Mouse (Mus musculus): ENCODE measurements at regions not wholly inside any gene's neighbourhood (a gene's known extent, or its start where the extent isn't known, plus 50 kb on each side); places are given as distances from the start of the nearest gene placed in this dataset.

GRCm38 (mm10) chr16:39390626-39391025 is 498.2 kb downstream of the Igsf11 start:
- Histone ChIP-seq H3K4me2 (ENCODE audit: low read depth) (no peak overlapping the region), H3K9me3 (ENCODE audit: low read length) (no peaks in the 10 kb centered on the region), H3K27ac (ENCODE audit: low read depth, low read length) (no peak overlapping the region), H3K4me1 (ENCODE audit: insufficient read depth) (no peaks in the 10 kb centered on the region), H3K4me3 (ENCODE audit: low read depth, low read length) (no peak overlapping the region), H3K36me3 (ENCODE audit: insufficient read depth) (no peaks in the 10 kb centered on the region), H3K9ac (no peak overlapping the region), H3K27me3 (ENCODE audit: insufficient read depth, low read length) (no peaks in the 10 kb centered on the region)
- DNase-seq = no peak
- no peak for TF ChIP-seq CTCF (IDR thresholded peaks at IDR 0.05; ENCODE audit: low read depth)
- WGBS = 53% methylated on average over 3 of the region's 3 CpGs
- no peak for ATAC-seq

GRCm38 (mm10) chr16:39402101-39402749 is 509.8 kb downstream of the Igsf11 start:
- Histone ChIP-seq H3K4me1 (ENCODE audit: insufficient read depth) (no peaks in the 10 kb centered on the region), H3K27ac (ENCODE audit: low read depth, low read length) (no peak overlapping the region), H3K4me3 (ENCODE audit: low read depth, low read length) (no peak overlapping the region), H3K9ac (no peak overlapping the region), H3K9me3 (ENCODE audit: low read length) (no peaks in the 10 kb centered on the region), H3K27me3 (ENCODE audit: insufficient read depth, low read length) (no peaks in the 10 kb centered on the region), H3K36me3 (ENCODE audit: insufficient read depth) (no peaks in the 10 kb centered on the region), H3K4me2 (ENCODE audit: low read depth) (no peak overlapping the region)
- 25% methylated on average over 4 of the region's 4 CpGs for WGBS
- DNase-seq (peak; percentile 51), ATAC-seq (peak; percentile 93)
- TF ChIP-seq CTCF (IDR thresholded peaks at IDR 0.05; ENCODE audit: low read depth) = no peak

- ATAC-seq (no peak), DNase-seq (no peak)
- no peaks in the 10 kb centered on the region for H3K36me3 ChIP-seq (ENCODE audit: insufficient read depth)
- WGBS = 96% methylated on average over 1 of the region's 1 CpGs
- no peaks in the 10 kb centered on the region for H3K4me1 ChIP-seq (ENCODE audit: insufficient read depth)
- no peaks in the 10 kb centered on the region for H3K9me3 ChIP-seq (ENCODE audit: low read length)
- no peak overlapping the region for H3K9ac ChIP-seq
- no peak overlapping the region for H3K27ac ChIP-seq (ENCODE audit: low read depth, low read length)
- H3K27me3 ChIP-seq (ENCODE audit: insufficient read depth, low read length) = no peaks in the 10 kb centered on the region
- H3K4me3 ChIP-seq (ENCODE audit: low read depth, low read length) = no peak overlapping the region
- H3K4me2 ChIP-seq (ENCODE audit: low read depth) = no peak overlapping the region
- no peak for TF ChIP-seq CTCF (IDR thresholded peaks at IDR 0.05; ENCODE audit: low read depth)
These were observed 539.1 kb downstream of the Igsf11 start for GRCm38 (mm10) chr16:39431581-39431980.

- Histone ChIP-seq H3K4me2 (ENCODE audit: low read depth) (no peak overlapping the region), H3K9ac (no peak overlapping the region), H3K9me3 (ENCODE audit: low read length) (no peaks in the 10 kb centered on the region), H3K27ac (ENCODE audit: low read depth, low read length) (no peak overlapping the region), H3K27me3 (ENCODE audit: insufficient read depth, low read length) (no peaks in the 10 kb centered on the region), H3K4me1 (ENCODE audit: insufficient read depth) (no peaks in the 10 kb centered on the region), H3K4me3 (ENCODE audit: low read depth, low read length) (no peak overlapping the region), H3K36me3 (ENCODE audit: insufficient read depth) (no peaks in the 10 kb centered on the region)
- DNase-seq (no peak), ATAC-seq (no peak)
- TF ChIP-seq CTCF (IDR thresholded peaks at IDR 0.05; ENCODE audit: low read depth) = no peak
- 89% methylated on average over 2 of the region's 2 CpGs for WGBS
These were observed 538.4 kb upstream of the Lsamp start for GRCm38 (mm10) chr16:39445740-39446139.

- Histone ChIP-seq H3K9me3 (ENCODE audit: low read length) (no peaks in the 10 kb centered on the region), H3K4me2 (ENCODE audit: low read depth) (no peak overlapping the region), H3K27me3 (ENCODE audit: insufficient read depth, low read length) (no peaks in the 10 kb centered on the region), H3K4me3 (ENCODE audit: low read depth, low read length) (no peak overlapping the region), H3K4me1 (ENCODE audit: insufficient read depth) (no peaks in the 10 kb centered on the region), H3K27ac (ENCODE audit: low read depth, low read length) (no peak overlapping the region), H3K9ac (no peak overlapping the region), H3K36me3 (ENCODE audit: insufficient read depth) (no peaks in the 10 kb centered on the region)
- DNase-seq (peak; percentile 4), ATAC-seq (peak; percentile 25; the same call in 1 of the 2 replicates)
- WGBS = 41% methylated on average over 5 of the region's 5 CpGs
- no peak for TF ChIP-seq CTCF (IDR thresholded peaks at IDR 0.05; ENCODE audit: low read depth)
These were observed 530.6 kb upstream of the Lsamp start for GRCm38 (mm10) chr16:39453400-39454138.
